Mouse (Mus musculus): ENCODE results near the gene Dscaml1.
A peak's percentile ranks its signal among the peaks of the same experiment; 100 is the strongest.

The Dscaml1 gene

DNA sequence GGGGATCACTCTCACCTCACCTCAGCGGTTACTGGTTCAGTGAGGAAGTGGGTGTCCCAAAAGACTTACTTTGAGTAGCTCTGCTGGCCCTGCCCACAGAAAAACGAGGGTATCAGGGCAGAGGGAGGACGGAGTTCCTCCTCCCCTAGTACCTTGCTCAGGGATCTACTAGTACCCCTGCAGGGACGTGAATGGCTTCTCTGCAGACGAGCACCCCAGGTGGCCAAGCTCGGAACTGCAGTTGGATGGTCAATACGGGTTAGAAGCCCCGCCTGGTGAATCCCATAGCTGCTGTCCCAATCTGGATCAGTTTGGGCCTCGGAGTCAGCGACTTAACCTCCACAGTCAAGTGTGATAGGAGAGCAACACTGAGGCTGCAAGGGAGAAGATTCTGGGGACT is 14.1 kb upstream of the Dscaml1 start:
- peak; percentile 97 to 99 for DNase-seq

DNA sequence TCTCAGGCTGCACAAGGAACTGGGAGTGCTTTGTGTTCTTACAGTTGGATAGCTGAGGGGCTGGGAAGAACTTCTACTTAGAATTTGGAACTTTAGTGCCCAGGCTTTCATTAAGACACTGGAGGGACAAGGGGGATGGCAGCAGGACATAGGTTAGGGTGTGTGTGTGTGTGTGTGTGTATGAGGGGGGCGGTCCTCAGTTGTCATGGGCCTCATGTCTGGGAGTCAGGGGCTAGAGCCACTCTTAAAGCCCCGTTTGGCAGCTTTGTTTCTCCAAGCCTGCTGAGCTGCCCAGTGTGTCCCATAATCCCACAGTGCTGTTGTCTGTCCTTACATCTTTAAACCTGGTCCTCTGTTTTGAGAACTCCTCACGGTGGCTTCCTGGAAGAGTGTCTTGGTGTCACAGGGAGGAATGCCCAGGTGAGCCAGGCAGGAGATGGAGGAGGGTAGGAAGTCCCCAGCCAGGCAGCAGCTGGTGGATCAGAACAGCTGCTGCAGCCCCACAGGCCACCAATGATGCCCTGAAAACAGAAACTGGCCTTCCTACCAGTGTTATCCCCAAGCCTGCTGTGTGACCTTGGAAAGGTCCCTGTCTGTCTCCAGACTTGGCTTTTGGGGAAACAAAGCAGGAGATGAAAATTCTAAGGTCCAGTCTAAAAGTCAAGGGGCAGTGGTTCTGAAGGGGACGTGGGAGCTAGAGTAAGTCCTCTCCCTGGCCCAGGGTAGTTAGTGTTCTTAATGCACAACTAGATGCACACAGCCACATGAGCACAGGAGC is 13.5 kb upstream of the Dscaml1 start:
- DNase-seq, result no peak

DNA sequence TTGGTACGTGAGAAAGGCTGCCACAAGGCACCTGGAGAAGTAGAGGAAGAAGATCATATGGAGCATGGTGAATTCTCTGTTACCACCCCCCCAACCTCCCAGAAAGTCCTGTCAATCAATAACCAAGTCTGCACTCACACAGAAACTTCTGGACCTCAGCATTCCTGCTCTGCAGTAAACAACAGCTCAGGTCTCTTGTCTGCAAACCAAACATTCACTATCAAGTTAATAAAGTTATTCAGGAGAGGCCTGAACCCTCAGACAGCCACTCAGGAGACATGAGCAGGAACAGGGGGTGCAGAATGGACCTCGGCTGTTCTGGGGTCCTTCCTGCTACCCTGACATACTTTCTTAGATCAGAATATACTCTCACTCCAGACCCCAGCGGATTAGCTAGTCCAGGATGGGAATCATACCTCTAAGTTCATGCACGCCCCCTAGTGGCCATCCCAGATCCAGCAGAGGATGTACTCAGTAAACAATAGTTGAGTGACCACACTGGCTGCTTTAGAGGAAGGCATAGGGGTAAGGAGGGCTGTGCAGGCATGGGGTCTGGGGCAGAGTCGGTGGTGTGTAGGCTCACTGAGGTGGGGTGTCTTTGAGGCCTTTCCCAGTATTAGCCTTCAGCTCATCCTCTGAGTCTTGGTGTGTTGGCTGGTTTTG is 12.8 kb upstream of the Dscaml1 start:
- DNase-seq, result peak; percentile 61 to 84

DNA sequence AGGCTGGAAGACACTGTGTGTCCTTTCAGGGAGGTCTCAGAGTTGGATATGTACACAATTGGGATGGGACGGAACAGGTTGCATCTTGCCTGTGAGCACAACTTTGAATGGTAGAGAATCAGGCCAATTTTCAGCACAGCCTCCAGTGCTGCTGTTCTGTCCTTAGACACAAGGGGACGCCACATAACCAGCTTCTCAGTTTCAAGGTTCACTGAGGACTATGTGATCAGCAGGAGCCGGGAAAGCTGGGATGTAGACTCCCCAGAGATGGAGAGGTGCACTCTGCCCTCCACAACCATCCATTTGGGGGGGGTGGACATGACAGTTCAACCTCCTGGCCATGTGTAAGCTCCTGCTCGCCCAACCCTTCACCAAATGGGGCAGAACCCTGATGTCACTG is 10.5 kb upstream of the Dscaml1 start:
- peak; percentile 88 to 92 for DNase-seq

DNA sequence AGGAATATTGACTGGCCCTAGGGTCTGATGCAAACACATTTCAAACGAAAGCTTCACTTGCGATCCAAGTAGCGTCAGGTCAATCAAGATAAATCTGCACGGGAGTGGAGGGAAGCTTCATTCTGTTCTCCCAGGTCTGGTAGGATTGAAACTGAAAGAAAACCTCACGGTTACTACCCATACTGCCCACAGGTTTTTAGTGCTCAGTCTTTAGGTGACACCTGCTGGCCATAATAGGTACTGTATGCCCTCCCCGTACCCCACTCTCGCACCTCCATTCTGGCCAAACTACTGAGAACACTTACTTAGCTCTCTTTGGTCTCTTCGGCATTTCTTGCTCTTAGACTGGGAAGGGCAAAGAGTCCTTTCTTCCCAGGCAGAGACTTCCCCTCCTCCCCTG is 9.2 kb upstream of the Dscaml1 start:
- DNase-seq, result peak; percentile 84 to 87

DNA sequence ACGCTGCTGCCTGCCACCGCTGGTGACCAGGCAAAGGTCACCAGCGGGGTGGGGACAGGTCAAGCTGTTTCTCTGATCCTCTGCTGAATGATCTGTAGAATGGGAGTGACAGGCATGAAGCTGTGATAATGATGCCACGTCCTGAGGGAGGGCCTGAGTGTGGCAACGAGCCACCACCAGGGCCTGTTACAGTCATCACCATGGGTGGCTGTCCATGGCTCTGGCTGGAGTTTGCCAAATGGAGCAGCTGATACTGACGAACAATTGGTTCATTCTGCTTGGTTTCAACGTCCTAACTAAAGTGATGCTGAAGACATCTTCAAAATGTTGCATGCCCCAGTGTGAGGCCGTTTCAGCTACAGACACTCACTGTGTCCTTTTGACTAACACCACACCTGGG is 8.2 kb upstream of the Dscaml1 start:
- DNase-seq, result peak; percentile 34 to 37

DNA sequence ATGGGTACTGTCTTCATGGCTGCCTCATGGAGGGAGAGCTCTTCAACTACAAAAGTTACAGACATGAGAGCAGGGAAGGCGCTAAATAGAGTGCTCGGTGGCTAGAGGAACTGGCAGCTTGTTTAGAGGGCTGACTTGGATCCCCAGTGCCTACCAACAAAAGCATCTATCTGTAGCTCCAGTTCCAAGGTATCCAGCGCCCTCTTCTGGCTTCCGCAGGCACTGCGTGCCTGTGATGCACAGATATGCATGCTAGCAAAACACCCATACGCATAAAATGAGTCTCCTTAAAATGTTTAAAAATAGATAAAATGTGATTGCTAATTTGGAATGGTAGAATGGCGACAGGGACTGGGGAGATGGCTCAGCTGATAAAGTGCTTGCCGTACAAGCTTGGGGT is 5.2 kb upstream of the Dscaml1 start:
- peak; percentile 56 to 77 for DNase-seq

DNA sequence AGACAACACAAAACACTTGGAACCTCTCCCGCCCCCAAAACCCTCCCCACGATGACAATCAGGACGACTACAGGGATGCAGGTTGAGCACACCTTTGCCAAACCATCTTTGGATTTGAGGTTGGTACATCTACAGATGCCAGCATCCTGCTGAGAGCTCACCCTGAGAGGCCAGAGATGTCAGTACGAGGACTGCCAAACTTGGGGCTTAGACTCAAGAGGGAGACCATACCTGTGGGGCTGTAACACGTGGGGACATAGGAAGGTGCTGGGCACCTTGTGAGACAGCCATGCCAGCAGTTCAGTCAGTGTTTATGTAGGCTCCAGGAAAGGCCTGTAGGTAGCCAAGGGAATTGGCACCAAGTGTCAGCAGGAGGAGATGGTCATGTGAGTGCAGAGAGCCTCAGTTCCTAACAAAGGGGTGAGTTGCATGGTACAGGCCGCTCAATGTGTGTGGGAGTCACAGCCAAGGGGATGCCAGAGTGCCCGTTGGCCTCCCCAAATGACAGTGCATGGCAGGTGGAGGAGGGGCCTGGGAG is 3.6 kb upstream of the Dscaml1 start:
- DNase-seq, result peak; percentile 39 to 65

DNA sequence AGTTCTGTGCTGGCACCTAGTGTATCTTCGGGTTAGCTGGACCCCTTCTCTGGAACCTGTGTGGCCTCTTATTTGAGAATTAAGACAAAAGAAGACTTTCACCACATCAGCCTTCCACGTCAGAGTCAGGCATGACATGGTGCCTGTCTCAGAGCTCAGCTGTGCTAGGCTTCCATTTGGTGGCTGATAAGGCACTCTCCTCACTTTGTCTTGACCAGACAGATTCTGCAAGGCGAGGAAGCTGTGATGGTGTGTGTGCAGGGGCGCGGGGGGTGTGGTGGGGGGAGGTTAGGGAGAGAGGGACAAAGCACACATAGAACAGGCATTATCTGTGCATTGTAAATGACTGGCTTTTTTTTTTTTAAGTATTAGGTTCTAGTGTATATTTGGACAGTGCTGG is 3.0 kb downstream of the Dscaml1 start:
- DNase-seq, result no peak

DNA sequence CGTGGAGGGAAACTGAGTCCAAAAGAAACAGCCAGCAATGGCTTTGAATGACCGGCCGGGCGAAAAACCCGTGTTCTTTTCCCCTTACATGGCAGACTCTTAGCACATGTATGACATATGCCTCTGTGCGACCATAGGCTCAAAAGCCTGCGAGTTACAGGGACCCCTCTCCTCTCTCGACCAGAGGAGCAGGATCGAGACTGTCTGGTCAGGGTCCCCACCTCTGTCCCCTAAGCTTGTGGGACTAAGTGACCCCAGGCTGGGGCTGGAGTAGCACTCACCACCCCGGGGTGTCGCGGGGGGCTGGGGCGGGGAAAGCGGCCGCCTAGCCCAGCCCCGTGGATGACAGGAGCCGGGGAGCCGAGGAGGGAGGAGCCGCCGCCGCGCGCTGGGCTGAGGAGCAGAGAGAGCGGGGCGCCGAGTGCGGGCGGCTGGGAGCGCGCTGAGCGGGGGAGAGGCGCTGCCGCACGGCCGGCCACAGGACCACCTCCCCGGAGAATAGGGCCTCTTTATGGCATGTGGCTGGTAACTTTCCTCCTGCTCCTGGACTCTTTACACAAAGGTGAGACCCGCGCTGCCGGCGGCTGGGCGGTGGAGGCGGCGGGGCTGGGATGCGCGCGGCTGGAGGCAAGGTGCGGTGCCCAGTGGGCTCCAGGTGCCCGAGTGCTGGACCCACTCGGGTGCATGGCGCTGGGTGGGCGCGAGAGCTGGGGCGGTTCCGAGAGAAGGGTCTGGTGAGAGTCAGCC is 3.7 kb downstream of the Dscaml1 start:
- DNase-seq, result peak; percentile 71 to 78

DNA sequence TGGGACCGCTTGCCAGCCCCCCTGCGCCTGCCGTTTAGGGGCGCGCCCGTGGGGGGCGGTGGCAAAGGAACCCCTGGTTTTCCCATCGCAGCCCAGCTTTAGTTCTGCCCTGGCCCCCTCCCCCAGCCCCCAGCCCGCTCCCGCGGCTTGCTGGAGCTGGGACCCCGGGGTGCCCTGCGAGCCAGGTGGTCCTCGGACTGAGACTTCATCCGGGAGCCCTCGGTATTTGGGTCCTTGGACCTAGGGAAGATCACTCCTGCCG is 4.2 kb downstream of the Dscaml1 start:
- no peak for DNase-seq

DNA sequence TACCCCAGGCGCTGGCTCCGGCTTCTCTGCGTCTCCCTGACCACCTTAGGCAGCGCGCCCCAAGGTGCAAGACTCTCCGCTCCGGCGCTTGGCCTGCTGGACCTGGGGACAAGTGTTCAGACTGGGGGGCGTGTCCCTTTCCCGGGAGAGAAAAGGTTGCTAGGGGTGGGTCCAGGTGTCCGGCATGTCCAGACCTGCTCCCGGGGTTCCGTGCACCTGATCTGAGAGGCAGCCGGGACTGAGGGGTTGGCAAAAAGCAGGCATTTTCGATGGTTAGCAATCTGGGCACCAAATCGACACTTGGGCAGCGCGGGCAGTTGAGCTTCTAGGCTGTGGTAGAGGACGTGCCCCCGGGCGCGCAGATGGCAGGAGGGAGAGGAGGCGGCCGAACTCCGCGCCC is 4.7 kb downstream of the Dscaml1 start:
- DNase-seq, result peak; percentile 61 to 66

DNA sequence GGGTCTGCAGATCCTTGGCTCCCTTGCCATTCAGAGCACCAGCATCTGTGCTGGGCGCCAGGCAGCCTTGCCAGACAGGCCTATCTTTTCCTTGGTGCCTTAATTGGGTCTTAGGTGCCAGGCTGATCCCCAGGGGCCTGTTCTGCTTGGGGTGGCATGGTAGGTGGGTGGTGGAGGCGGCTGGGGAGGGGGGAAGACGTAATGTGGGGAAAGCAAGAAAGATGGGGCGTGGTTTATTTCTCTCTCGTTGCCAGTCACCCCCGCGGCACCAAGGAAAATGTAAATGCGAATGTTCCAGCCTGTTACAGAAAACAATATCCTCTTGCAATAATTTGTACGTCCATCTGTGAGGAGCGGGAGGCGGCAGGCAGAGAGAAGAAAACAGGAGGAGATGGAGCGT is 6.2 kb downstream of the Dscaml1 start:
- DNase-seq, result peak in 1 of 2 experiments; percentile 48

DNA sequence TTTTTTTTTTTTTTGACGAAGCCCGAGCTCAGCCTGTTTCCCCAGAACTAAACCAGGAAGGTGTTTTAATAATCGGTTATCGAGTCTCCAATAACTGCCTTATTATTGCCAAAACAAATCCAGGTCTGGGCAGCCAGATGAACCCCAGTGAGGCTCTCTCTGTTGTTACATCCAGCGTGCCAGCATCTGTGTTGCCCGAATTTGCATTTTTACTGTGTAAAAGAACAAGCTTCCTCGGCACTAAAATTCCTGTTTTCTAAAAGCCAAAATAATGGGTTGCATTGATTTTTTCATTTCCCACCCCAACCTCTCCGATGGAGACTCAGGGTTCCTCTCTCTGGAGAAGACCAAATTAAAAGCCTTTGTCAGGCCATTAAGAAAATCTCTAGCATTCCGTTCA is 6.7 kb downstream of the Dscaml1 start:
- no peak for DNase-seq

DNA sequence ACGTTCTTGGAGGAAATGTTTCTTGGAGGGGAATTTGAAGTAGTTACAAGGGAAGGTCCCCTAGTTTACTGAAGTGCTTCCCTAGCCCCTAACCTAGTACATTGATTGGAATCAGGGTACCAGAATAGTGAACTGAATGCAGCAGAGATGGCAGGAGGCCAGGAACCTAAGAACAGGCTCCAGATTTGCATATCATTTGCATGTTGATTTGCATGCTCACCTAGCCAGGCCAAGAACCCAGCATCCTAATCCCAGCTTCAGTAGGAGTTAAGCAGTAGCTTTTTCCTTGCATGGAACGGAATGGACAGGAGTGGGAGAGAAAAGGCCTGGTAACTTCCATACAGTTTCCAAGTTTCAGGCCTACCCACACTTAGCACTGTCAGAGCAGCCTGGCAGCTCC is 7.7 kb downstream of the Dscaml1 start:
- peak; percentile 49 to 59 for DNase-seq

DNA sequence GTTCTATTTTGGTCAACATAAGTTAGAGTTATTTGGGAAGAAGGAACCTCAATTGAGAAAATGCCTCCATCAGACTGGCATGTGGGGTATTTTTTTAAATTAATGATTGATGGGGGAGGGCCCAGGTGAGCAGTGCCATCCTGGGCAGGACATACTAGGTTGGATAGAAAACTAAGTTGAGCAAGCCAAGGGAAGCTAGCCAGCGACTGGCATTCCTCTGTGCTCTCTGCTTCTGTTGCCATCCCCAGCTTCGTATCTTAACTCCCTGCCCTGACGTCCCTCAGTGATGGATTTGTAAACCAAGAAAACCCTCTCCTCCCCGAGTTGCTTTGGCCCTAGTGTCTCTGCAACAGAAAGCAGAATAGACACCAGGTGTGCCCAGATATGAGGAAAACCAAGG is 12.6 kb downstream of the Dscaml1 start:
- DNase-seq, result peak; percentile 53 to 72

DNA sequence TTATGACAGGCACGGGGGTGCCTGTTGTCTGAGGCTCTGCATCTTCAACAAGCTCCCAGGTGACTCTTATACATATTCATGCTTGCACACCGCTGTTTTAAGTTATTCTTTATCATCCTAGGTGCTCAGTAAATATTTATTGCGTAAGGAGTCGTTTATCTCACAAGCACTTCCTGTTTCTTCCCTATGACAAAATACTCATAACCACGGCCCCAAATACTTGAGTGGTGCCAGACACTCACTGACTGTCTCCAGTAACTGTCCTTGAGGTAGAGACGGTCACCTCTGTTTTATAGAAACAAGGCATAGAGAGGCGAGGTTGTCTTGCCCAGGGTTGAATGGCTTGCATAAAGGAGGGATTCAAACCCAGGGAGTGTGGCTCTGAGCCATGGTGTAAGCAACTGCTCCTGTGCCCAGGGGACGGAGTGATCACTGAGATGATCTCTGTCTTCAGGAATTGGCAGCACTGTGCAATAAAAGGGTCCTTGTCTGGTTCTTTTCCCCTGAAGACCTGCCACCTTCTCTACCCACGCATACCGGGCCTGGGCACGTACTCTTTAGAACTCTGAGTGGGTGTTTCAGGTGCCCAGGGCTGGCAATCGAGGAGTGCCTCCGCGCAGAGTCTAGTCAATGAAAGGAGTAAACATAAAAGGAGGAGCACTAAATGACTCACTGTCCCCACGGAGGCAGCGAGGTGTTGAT is 13.8 kb downstream of the Dscaml1 start:
- no peak for DNase-seq

DNA sequence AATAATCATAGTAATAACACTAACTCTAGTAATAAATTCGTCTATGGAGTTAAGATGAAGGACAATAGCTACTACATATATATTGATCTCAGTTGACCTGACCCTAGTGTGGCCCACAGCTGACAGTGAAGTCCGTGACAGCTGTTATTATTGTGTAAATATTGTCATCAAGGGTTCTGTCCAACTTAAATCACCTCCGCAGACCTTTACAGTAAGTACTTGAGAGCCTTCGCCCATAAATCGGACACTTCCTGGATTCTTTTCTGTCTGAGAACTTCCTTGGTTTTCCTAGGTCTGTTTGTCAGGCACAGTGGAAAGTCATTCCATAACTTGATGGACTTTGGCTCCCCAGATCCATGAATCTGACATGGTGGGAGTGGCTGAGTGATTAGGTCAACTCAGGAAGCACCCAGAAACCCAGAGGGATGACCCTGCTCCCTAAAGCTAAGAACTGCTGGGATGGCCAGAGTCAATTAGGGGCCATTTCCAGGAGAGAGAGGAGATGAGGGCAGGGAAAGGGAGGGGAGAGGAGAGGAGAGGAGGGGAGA is 17.9 kb downstream of the Dscaml1 start:
- no peak for DNase-seq

DNA sequence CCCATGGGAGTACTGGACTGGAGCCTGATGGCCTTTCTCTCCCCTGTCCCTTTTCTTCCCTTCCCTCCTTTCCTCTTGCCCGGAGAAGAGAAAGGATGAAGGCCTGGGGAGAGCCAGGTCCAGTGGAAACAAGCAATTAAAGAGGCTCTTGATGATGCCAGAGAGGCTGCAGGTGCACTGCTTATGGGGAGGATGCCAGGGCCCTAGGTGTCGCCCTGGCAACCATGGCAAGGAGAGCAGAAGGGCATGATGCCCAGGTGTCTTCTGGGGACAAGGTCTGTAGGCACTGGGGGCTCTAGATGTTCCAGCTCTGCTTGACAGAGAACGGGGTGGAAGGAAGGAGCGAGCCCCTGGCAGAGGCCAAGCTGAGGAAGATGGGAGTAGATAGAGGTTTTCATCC is 23.2 kb downstream of the Dscaml1 start:
- peak; percentile 83 to 84 for DNase-seq

DNA sequence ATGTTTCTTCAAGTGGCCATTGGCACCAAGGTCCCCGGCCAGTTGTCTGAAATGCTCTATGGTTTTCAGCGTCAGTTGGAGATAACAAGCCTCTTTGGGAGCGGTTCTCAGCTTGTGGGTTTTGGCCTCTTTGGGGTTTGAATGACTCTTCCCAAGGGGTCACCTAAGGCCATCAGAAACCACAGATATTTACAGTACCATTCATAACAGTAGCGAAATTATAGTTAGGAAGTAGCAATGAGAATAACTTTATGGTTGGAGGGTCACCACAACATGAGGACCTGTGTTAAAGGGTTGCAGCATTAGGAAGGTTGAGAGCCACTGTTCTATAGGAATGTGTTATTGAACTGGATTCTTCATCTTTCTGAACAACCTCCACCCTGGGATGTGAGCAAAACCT is 24.9 kb downstream of the Dscaml1 start:
- no peak for DNase-seq

DNA sequence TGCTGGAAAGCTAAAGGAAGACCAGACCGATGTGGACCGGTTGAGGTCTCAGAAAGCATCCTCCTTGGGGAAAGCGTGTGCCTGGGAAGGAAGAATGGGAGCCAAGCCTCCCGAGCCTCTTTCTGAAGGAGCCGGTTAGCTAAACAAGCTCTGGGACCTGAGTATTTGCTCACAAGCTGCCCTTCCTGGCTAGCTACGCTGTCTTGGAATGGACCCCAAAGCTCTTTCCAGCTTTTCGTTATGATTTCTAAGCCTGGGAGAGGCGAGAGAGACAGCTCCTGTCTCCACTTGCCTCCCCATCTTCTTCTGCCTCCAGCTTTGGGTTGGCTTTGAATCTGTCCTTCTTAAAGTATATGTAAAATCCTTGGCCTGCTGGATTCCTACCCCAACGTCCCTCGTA is 27.6 kb downstream of the Dscaml1 start:
- DNase-seq, result peak; percentile 62 to 64

DNA sequence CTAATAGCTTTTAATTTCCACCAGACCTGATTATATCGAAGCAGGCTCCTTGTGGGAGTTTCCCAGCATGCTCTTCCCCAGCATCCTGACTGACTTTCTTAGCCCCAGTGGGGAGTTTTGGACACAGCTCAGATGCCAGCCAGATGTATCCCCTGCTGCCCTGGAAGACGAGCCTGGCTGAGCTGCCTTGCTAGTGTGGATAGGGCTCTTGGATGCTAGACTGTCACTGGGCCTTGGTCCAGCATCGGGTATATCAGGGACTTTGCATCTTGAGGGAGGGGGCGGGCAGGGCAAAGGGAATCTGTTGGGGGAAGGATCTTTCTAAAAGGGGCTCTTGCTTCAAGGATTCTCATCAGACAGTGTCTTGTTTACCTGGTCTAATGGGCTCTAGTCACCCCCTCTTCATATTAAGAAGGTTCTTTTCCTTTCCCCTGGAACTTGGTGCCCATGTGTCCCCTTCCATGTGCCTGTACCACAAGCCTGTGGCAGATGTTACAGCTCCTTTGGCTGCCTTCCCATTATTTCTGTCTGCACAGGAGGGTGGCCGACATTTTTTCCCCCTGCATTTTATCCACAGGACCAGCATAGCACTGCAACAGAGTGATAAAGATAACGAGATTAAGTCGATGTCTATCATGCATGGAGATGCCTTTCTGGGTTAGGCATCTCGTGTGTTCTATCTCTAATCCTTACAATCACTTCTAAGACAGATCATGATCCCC is 28.6 kb downstream of the Dscaml1 start:
- peak in 1 of 2 experiments; percentile 54 for DNase-seq
